Mouse (Mus musculus) ES-Bruce4 (cell line): ENCODE measurements around the gene Smarcad1.

Experiments used
- CTCF ChIP-seq: IDR thresholded peaks from one replicate; pipeline ENCODE4 v1.8.1; 2011; ENCODE audit warnings: low read depth, low read length
- POLR2A ChIP-seq: IDR thresholded peaks from one replicate; pipeline ENCODE4 v1.8.1; 2011; ENCODE audit warnings: low read length; ENCODE audit not compliant: insufficient read depth

DNA sequence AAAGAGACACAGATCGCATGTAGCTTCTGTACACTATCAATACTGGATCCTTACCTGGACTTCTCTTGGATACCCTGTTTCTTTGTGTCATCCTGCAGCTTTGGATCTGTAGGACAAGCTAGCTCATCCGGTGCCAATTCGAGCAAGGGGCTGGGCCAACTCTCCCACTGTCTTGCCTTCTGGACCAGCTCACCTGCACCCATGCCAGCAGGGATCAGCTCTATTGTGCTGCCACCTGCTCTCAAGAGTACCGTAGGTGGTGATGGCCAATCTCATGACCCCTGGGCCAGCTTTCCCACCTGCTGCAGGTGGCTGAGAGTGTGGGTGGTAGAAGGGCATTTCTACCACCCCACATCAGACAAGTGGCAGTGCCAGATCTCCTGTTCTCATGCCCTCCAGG, 114.7 kb downstream of the Smarcad1 start:
- no peak for TF ChIP-seq CTCF
- no peak for TF ChIP-seq POLR2A
